Mouse (Mus musculus) G1E-ER4 (cell line): ENCODE results near the gene Ate1. TPM values are rescaled to one million over a fixed set of nuclear protein-coding genes. Genes with fewer than 3 reads are reported as not detected.

ENCODE experiments used
- GATA1 ChIP-seq: IDR thresholded peaks from one replicate; pipeline ENCODE4 v1.8.0; 2012; ENCODE audit warnings: low read length, inconsistent platforms
- polyA plus RNA-seq: library from polyadenylated mRNA; stranded (reverse); fragments of >175 nt; gene quantifications from 2 replicates; pipeline ENCODE4 v1.2.3, GENCODE M21; 2012

Gene Ate1
- polyA plus RNA-seq, 1 experiment: 4.0 TPM

DNA sequence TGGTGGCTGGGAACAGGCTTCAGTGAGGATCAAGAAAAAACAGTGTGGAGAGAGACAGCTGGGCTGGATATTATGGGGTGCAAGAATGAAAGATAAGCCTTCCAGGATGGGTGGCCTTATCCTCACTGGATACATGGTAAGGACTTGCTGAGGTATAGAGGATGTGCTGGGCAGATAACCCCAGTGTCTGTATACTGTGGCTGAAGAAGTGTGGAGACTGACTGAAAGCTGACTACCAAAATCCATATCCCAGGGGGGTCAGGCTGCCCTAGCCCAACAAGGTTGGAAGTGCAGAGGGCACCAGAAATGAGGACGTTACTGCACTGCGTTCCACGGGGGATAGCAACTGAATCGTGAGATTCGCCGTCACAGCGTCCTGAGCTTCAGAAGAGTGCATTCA is 139.8 kb downstream of the Ate1 start:
- no peak for TF ChIP-seq GATA1

DNA sequence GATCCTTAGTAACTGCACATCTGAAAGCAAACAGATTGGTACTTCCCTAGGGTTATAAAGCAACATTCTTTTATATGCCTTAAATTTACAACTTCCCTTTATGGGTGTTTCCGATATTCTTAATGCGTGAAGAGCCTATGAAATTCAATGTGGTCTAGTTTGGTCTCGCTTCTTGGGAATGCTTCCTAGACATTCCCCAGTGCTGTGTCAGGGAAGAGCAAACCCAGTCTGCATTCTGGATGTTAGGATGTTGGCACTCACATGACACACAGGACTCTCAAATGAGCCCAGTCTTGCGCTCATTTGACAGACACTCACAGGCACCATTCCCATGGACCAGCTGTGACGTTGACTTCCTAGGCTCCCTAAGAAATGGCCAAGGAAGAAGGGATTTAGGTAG is 140.3 kb downstream of the Ate1 start:
- no peak for TF ChIP-seq GATA1

- TF ChIP-seq GATA1: no peak
Observed at GRCm38 (mm10) chr7:130378308-130378707, 141.9 kb downstream of the Ate1 start.

DNA sequence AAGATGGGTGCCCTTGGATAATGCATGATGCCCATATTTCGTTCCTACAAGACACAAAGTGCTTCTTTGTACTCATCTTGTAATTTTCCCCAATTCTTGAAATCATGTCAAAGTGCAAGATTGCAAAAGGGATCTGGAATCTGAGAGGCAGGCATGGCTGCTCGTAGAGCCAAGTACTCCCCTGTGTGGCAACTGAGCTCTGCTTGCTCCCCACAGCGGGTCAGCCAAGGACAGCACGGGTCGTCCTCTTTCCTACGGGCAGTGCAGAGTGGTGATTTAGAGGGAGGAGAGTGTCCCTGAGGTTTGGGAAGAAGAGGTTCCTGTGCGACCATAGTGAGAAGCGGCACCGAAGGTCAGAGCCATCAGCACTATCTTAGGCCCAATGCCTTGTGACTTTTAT is 145.9 kb downstream of the Ate1 start:
- no peak for TF ChIP-seq GATA1

- TF ChIP-seq GATA1: no peak
Observed at GRCm38 (mm10) chr7:130368827-130369641, 151.1 kb downstream of the Ate1 start.

- TF ChIP-seq GATA1: no peak
Observed at GRCm38 (mm10) chr7:130368036-130368826, 151.9 kb downstream of the Ate1 start.

DNA sequence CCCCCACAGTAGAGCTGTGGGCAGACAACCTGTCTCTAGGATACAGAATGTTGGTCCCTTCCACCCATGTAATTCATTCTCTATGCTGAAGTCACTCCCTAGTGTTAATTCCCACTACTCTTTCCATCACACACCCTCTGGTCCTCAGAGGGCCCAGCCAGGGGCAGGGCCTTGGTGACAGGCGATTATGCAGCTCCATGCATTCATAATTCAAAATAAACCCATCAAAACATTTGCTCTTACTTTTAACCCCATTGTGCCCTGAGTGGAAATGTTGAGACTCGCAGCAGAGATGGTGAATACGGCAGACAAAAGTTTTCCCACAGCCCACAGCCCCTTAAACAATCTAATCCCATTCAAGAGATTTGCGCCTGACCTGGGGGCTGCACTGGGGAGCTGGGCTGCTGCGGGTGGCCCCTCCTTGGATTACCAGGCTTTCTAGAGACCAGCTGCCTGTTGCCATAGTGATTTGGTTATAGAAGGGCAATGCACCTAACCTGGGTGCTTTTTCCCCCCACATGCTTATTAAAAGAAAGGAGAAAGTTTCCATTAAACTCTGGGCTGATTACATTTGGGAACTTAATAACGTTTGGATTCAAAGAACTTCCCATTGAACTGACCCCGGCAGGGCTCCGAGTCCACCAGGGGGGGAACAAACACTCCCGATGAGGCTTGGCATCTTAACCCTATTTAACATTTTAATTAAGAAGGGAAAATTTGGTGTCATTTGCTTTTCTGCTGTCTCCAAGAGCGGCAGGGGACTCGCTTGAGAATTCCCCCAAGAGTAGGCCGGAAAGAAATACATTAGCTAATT is 152.7 kb downstream of the Ate1 start:
- no peak for TF ChIP-seq GATA1

DNA sequence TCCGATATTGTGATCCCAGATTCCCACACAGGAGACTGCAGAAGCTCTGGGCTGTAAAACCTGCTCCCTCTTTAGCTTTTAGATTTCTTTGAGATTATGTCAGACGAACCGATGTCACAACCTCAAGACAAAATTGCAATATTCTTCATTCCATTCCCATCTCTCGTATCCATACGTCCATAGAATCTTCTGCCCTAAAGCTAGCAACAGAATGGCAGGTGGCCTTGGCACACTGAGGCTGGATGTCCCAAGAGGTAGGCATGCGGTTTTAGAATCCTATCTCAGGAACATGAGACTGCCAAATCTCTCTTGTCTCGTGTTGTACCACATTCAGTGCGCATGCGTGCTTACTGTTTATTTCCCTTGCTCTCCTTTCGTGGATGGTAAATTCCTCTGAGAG is 154.5 kb downstream of the Ate1 start:
- TF ChIP-seq GATA1: no peak

Other genes starting within 250 kb of the Ate1 start
- 126 and 174 TPM in 2 replicates for gene Nsmce4a, start 52.7 kb upstream of the Ate1 start, polyA plus RNA-seq
- 0.02 TPM in 1 of 2 replicates, not detected in the other for gene Tacc2, start 57.1 kb upstream of the Ate1 start, polyA plus RNA-seq